Mouse (Mus musculus) Muller cell, postnatal 12 days (primary cell): ENCODE measurements around the gene Hivep3.

ENCODE experiments used
- DNase-seq: peaks from one replicate; pipeline ENCODE4 v3.0.0-alpha.2; 2015; ENCODE audit errors: inconsistent ontology term

Gene Hivep3

GRCm38 (mm10) chr4:120083700-120084099, 350.1 kb downstream of the Hivep3 start:
- DNase-seq, result peak; percentile 87

- DNase-seq, result no peak
Measured at GRCm38 (mm10) chr4:120089536-120089935, 356.0 kb downstream of the Hivep3 start.

DNA sequence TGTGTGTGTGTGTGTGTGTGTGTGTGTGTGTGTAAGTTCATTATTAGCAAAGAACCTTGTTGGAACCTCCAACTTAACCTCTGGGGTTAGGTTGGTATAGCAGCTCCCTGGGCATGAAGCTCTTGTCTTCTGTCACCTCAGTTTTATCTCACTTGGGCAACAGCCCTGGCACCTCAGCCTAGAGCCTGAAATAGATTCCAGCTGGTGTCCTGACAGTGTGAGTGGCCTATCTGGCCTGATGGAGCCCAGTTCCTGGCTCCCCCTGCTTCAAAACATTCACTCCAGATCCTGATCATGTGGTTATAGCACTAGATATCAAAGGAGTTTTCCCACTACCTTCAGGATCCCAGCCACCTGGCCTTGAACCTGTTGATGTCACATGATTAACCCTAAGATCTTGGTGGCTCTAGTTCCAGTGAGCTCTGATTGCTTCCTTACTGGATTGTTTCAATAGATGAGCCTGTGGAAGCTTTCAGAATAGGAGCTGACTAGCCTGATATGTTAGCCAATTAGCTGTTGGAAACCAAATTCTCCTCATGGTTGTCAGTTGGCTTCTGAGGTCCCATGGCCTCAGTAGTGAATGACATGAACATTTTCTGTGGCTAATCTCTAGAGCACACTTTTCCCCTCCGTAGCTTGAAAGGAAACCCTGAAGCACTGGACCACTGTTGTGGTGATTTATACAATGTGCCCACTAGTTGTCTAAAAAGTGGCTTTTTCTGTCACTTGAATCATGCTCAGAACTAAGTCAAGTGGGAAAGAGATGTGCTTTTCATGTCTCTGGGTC, 358.6 kb downstream of the Hivep3 start:
- DNase-seq, result no peak

GRCm38 (mm10) chr4:120096935-120097334, 363.4 kb downstream of the Hivep3 start:
- peak; percentile 29 for DNase-seq

- DNase-seq, result no peak
Measured at GRCm38 (mm10) chr4:120101186-120101585, 367.6 kb downstream of the Hivep3 start.

GRCm38 (mm10) chr4:120104599-120104998, 371.0 kb downstream of the Hivep3 start:
- peak; percentile 25 for DNase-seq

- DNase-seq, result no peak
Measured at GRCm38 (mm10) chr4:120106362-120106761, 372.8 kb downstream of the Hivep3 start.

- DNase-seq, result no peak
Measured at GRCm38 (mm10) chr4:120107787-120108186, 374.2 kb downstream of the Hivep3 start.

GRCm38 (mm10) chr4:120115516-120115915, 381.9 kb downstream of the Hivep3 start:
- DNase-seq, result no peak

DNA sequence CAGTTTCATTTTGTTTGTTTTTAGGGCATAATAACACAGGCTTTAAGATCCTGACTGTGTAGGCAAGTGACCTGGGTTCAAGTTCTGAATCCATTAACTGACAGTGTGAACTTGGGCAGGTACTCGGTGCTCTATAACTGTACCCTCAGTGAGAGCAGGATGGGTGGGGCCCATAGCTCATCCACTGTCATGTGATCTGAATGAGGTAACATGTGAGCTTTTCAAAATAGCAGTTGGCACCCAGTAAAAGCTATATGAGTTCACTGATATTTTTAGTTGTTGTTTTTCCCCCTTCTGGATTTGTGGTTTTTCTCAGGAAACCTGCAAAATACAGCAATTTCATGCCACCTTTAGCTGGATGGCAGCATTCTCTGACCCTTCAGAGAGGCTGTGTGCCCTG, 382.7 kb downstream of the Hivep3 start:
- no peak for DNase-seq

DNA sequence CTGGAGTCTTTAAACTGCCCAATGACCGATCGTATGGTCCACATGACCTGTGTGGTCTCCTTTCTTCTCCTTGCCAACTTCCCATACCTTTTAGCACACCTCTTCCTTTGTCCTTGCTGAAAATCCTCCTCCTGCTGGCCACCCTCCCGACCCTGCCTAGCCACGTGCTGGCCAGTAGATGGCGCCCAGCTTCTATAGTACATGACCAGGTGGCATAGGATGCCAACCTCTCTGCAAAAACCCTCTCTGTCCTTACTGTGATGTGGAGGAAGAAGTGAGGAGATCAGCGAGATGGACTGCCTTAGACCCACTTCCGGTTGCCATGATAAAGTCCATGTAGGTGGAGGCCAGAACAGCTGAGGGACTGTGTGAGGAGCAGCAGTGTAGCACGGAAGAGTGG, 386.7 kb downstream of the Hivep3 start:
- peak; percentile 65 for DNase-seq

GRCm38 (mm10) chr4:120124656-120125055, 391.1 kb downstream of the Hivep3 start:
- no peak for DNase-seq

DNA sequence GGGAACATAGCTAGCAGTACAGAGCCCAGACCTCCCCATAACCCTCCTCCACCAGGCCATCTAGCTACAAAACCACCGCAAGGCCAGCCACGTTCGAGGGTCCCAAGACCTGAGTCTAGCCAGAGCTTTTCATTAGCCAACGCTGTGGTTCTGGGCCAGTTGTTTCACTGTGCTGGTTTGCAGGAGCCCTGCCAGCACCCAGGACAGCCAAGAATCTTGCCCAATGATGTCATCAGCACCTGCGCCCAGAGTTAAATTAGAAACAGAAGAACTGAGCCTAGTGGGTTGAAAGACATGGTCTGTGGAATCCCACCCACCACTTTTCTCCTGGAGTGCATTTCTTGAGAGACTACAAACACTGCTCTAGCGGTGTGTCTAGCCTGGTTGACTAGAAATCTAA, 392.5 kb downstream of the Hivep3 start:
- DNase-seq, result peak; percentile 73

GRCm38 (mm10) chr4:120127333-120127732, 393.7 kb downstream of the Hivep3 start:
- no peak for DNase-seq

DNA sequence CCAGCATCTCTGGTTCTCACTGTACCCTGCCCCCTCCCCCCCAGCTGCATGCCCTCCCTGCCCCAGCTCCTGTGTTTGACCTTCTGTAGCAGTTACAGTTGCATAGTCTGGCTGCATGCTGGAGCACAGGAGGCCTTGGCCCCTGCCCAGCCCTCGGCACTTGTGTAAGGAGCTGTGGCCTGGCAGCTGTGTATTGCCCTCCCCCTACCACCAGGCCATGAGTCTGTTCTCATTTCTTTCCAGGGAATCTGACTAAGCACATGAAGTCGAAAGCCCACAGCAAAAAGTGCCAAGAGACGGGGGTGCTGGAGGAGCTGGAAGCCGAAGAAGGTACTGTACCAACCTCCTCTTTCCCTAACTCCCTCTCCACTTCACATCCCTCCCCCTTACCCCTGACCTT, 394.4 kb downstream of the Hivep3 start:
- peak; percentile 92 for DNase-seq

DNA sequence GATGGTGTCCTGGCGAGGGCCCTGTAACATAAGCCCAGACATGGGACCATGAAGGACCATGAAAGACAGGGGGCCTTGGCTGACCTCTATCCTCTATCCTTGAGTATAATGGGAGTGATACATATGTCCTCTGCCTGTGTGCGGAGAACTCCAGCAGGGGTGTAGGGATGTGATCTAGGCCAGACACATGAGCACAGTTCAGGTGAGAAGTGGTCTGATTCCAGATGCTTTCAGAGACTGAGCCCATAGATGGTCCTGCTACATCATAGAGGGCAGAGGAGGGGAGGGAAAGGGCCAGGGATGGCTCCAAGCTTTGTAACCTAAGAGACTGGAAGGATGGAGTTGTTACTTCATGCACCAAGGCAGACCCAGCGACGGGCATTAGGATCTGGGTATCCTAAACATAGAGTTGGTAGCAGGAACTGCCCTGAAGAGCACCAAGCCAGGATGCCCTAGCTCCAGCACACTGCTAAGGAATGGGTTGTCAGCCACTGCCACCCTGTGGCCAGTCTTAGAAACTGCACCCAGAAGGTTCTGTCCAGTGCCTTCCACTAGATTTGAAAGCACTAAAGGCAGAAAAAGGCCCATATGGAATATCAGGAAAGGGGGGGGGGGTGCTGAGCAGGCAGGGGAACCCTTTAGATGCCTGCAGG, 395.8 kb downstream of the Hivep3 start:
- DNase-seq, result peak; percentile 52

DNA sequence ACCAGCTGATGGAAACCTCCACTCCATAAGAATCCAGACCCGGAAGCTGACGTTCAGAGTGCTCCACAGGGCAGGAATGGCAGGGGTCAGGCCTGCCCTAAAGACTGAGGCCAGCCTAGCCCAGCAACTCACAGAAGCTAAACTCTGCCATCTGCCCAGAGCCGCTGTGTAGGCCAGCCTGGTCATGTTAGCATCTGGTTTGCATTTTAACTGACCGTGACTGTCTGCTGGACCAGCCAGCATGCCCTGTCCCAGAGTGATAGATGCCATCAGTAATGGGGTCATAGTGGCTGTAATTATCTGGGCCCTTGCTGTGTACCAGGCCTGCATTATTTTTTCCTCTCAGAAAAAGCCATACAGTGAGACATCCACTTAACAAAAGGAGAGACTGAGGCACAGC, 397.3 kb downstream of the Hivep3 start:
- DNase-seq, result no peak

DNA sequence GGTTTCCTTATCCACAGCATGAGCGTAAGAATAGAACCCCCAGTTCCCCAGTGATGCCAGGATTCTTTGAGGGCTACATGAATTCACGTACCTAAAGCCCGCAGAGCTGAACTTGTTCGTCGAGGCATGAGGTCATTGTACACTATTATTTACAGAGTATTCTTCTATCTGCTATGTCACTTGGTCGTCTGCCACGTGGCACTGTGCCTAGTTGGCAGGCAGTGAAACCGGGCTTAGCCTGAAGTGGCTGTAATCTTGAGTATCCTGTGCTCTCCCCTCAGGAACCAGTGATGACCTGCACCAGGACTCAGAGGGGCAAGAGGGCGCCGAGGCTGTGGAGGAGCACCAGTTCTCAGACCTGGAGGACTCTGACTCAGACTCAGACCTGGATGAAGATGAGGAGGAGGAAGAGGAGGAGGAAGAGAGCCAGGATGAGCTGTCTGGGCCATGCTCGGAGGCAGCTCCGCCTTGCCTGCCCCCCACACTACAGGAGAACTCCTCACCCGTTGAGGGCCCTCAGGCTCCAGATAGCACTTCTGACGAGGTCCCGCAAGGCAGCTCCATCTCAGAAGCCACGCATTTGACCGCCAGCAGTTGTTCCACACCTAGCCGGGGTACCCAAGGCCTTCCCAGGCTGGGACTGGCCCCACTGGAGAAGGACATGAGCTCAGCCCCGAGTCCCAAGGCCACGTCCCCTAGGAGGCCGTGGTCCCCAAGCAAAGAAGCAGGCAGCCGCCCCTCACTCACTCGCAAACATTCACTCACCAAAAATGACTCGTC, 398.0 kb downstream of the Hivep3 start:
- DNase-seq, result peak; percentile 89

- DNase-seq, result no peak
Measured at GRCm38 (mm10) chr4:120134223-120134622, 400.6 kb downstream of the Hivep3 start.

DNA sequence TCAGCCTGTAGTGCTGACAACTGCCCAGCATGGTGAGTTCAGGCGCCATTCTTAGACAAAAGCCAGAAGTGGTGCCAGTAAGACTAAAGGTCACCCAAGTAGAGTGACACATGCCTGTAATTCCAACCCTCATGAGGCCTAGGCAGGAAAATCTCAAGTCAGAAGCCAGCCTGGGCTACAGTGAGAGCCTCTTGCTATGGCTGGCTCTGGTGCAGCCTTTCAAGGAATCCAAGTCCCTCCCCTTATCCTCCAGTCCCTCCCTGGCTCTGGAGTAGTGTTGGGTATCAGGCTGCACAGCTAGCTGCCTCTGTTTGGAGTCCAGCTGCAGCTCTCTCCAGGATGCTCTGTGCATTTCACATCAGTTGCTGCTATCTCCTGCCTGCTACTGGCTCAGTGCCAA, 408.2 kb downstream of the Hivep3 start:
- DNase-seq, result no peak

- DNase-seq, result no peak
Measured at GRCm38 (mm10) chr4:120142905-120143304, 409.3 kb downstream of the Hivep3 start.

DNA sequence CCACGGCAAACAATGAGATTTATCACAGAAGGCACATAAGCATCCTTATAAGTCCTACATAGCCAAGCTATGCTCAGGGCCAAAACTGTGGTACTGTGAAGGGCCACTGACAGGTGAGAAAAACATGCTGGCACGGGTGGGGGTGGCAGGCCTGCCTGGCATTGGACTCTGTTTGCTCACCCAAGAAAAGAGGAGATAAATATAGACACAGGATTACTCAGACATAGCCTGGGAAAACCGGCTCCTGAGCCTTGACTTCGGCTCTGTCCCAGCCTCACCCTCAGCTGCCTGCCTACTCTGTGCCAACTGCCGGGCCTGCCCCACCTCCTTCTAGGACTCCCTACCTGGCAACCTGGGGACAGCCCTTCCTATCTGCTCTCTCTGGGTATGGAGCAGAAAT, 410.8 kb downstream of the Hivep3 start:
- DNase-seq, result no peak

- no peak for DNase-seq
Measured at GRCm38 (mm10) chr4:120145931-120146330, 412.3 kb downstream of the Hivep3 start.
